17 mouse cellular contexts compared by ENCODE assay signal in genomic region chr2:168193685-168194084, GRCm38 (mm10). TPM values are rescaled to one million over a fixed set of nuclear protein-coding genes. Genes with fewer than 3 reads are reported as not detected.
"Had no signal": no experiment of that assay in that cellular context is flagged by ENCODE, and none has a peak within 500 bp of the region (broad histone marks: within the 10 kb centered on the region; RNA-seq: fewer than 3 reads in every experiment).

No protein-coding gene starts in this region.

- H3K9ac ChIP-seq: lung, embryonic 15.5 days; midbrain, embryonic 13.5 days; midbrain, embryonic 15.5 days; neural tube, embryonic 12.5 days; stomach, embryonic 15.5 days had no signal

- H3K4me2 ChIP-seq: lung, embryonic 15.5 days; midbrain, embryonic 11.5 days; midbrain, embryonic 13.5 days; midbrain, embryonic 15.5 days; neural tube, embryonic 12.5 days; stomach, embryonic 15.5 days had no signal

- DNase-seq: lung, adult 2 months; lung, postnatal 14 days; lung, postnatal 36 days; right cerebral cortex, postnatal 14 days; thymus, adult 2 months; thymus, postnatal 25 days; thymus, postnatal 4 days had no signal

- H3K27ac ChIP-seq: lung, embryonic 15.5 days; macrophage; midbrain, embryonic 13.5 days; midbrain, embryonic 15.5 days; neural tube, embryonic 12.5 days; stomach, embryonic 15.5 days; stomach, postnatal 0 days had no signal

- H3K9me3 ChIP-seq: lung, embryonic 15.5 days; megakaryocyte, embryonic 14.5 days; midbrain, embryonic 13.5 days; midbrain, embryonic 15.5 days; neural tube, embryonic 12.5 days; stomach, embryonic 15.5 days had no signal

- H3K4me3 ChIP-seq: lung, embryonic 15.5 days; megakaryocyte, embryonic 14.5 days; midbrain, embryonic 13.5 days; midbrain, embryonic 15.5 days; neural tube, embryonic 12.5 days; stomach, embryonic 15.5 days had no signal

- H3K36me3 ChIP-seq: midbrain, embryonic 15.5 days had no signal

- H3K27me3 ChIP-seq: lung, embryonic 15.5 days; megakaryocyte, embryonic 14.5 days; midbrain, embryonic 13.5 days; midbrain, embryonic 15.5 days; neural tube, embryonic 12.5 days; stomach, embryonic 15.5 days had no signal

RNA-seq across cellular contexts. Expression of gene Adnp, which starts 13.2 kb away (rescaled TPM):
- total RNA-seq: monocyte, adult 5-6 weeks had no signal
